Mouse (Mus musculus) thymus, postnatal 10 days (tissue): ENCODE data around the gene Lce1l.
"Not testable (repeated sequence)": the region's sequence is repeated elsewhere in the genome, so short reads cannot be mapped to it uniquely, and the experiment has no call there.

ENCODE experiments used
- DNase-seq, 2 experiments: peaks; one replicate each; pipeline ENCODE4 v3.0.0; 2021; ENCODE audit warnings: low spot score in 2 of 2

Lce1l gene

GRCm38 (mm10) chr3:92851186-92851585, at the start of gene Lce1l:
Lce1l (minus strand) TSS chr3:92851286.
- no peak for DNase-seq

GRCm38 (mm10) chr3:92894489-92894888, 43.4 kb upstream of the Lce1l start:
- DNase-seq: no peak

GRCm38 (mm10) chr3:92894063-92894462, 43.0 kb upstream of the Lce1l start:
- DNase-seq: no peak

- no peak for DNase-seq
These were observed 23.1 kb upstream of the Lce1l start for GRCm38 (mm10) chr3:92874180-92874579.

- DNase-seq: no peak
These were observed 19.0 kb upstream of the Lce1l start, which contains the start of gene 2310050C09Rik for GRCm38 (mm10) chr3:92870116-92870515. 2310050C09Rik (minus strand) TSS chr3:92870216.

- DNase-seq: no peak
These were observed 24.0 kb downstream of the Lce1l start, which contains the start of gene Kprp for GRCm38 (mm10) chr3:92827108-92827507. Kprp (minus strand) TSS chr3:92827247.

GRCm38 (mm10) chr3:92825808-92826207, 25.3 kb downstream of the Lce1l start:
- DNase-seq: no peak

GRCm38 (mm10) chr3:92816036-92816435, 35.0 kb downstream of the Lce1l start:
- not testable (repeated sequence) for DNase-seq

GRCm38 (mm10) chr3:92815581-92815980, 35.5 kb downstream of the Lce1l start:
- DNase-seq: no peak

- no peak for DNase-seq
These were observed 43.3 kb downstream of the Lce1l start, which contains the start of gene Lce1k for GRCm38 (mm10) chr3:92807791-92808190. Lce1k (minus strand) TSS chr3:92807891.
